Mouse (Mus musculus) testis, postnatal 10 days (tissue): ENCODE data around the gene Eif3b.
A peak's percentile ranks its signal among the peaks of the same experiment; 100 is the strongest.

Experiments
- DNase-seq: peaks from one replicate; pipeline ENCODE4 v3.0.0; 2021; ENCODE audit warnings: low spot score

Gene Eif3b

GRCm38 (mm10) chr5:140418489-140419441 is at the start of gene Eif3b:
Eif3b (plus strand) TSS chr5:140419328.
- peak; percentile 91 for DNase-seq

GRCm38 (mm10) chr5:140369466-140369865 is 49.7 kb upstream of the Eif3b start:
- DNase-seq, result no peak

GRCm38 (mm10) chr5:140370446-140371254 is 48.5 kb upstream of the Eif3b start:
- no peak for DNase-seq

- no peak for DNase-seq
Measured at GRCm38 (mm10) chr5:140371671-140372070, 47.5 kb upstream of the Eif3b start.

- no peak for DNase-seq
Measured at GRCm38 (mm10) chr5:140373711-140374110, 45.4 kb upstream of the Eif3b start.

GRCm38 (mm10) chr5:140374226-140374625 is 44.9 kb upstream of the Eif3b start:
- no peak for DNase-seq

GRCm38 (mm10) chr5:140375249-140375829 is 43.8 kb upstream of the Eif3b start:
- no peak for DNase-seq

- DNase-seq, result no peak
Measured at GRCm38 (mm10) chr5:140378121-140378853, 40.8 kb upstream of the Eif3b start.

GRCm38 (mm10) chr5:140379299-140379698 is 39.8 kb upstream of the Eif3b start:
- DNase-seq, result no peak

GRCm38 (mm10) chr5:140381156-140381555 is 38.0 kb upstream of the Eif3b start:
- DNase-seq, result no peak

GRCm38 (mm10) chr5:140382688-140383087 is 36.4 kb upstream of the Eif3b start:
- no peak for DNase-seq

- no peak for DNase-seq
Measured at GRCm38 (mm10) chr5:140383559-140383958, 35.6 kb upstream of the Eif3b start.

- no peak for DNase-seq
Measured at GRCm38 (mm10) chr5:140384462-140384861, 34.7 kb upstream of the Eif3b start.

GRCm38 (mm10) chr5:140387236-140387635 is 31.9 kb upstream of the Eif3b start:
- no peak for DNase-seq

GRCm38 (mm10) chr5:140387816-140388510 is 31.2 kb upstream of the Eif3b start:
- DNase-seq, result no peak

- DNase-seq, result peak; percentile 100
Measured at GRCm38 (mm10) chr5:140388588-140389576, 30.2 kb upstream of the Eif3b start, which contains the start of gene Snx8. Snx8 (minus strand) TSS chr5:140389262.

GRCm38 (mm10) chr5:140389647-140390046 is 29.5 kb upstream of the Eif3b start:
- no peak for DNase-seq

- no peak for DNase-seq
Measured at GRCm38 (mm10) chr5:140391435-140391834, 27.7 kb upstream of the Eif3b start.

- no peak for DNase-seq
Measured at GRCm38 (mm10) chr5:140391981-140392380, 27.1 kb upstream of the Eif3b start.

GRCm38 (mm10) chr5:140392701-140393100 is 26.4 kb upstream of the Eif3b start:
- no peak for DNase-seq
